Mouse (Mus musculus) cerebellum, adult 2 months (tissue): ENCODE results near the gene Srbd1.

Source experiments
- CTCF ChIP-seq: fragments of 200-500 bp; IDR thresholded peaks from 2 replicates; pipeline ENCODE4 v1.5.1; 2011; ENCODE audit warnings: low read depth, mild to moderate bottlenecking, control low read depth, low read length, moderate library complexity, borderline replicate concordance; ENCODE audit not compliant: insufficient read depth
- POLR2A ChIP-seq: fragments of 200-500 bp; IDR thresholded peaks from 2 replicates; pipeline ENCODE4 v1.6.1; 2011; ENCODE audit warnings: low read length, control low read depth, borderline replicate concordance; ENCODE audit not compliant: insufficient read depth

- TF ChIP-seq CTCF: no peak
- no peak for TF ChIP-seq POLR2A
Measured at GRCm38 (mm10) chr17:86012576-86012975, 132.4 kb downstream of the Srbd1 start.
